29 mouse cellular contexts compared by ENCODE assay signal in the genomic region with DNA sequence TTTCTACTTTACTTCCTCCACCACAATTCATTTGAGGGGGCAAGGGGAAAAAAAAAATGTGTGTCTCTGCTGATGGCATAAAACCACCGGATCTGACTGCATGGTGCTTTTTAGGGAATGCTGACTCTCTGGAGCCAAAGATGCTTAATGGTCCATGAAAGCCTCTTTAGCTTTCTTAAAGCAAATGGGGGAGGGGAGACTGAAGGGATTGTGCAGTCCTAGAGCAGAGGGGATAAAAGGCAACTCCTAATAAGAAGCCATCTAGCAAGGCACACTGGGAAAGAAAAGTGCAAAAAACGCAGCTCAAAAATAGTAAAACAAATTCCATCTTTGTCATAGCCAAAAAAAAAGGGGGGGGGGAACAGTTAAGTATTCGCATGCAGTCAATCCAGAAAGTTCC. TPM values are rescaled to one million over a fixed set of nuclear protein-coding genes. Genes with fewer than 3 reads are reported as not detected.
DNase-seq lines count a peak whose midpoint lies in the region; ATAC-seq and TF ChIP-seq lines count a peak whose summit lies in the region.
"Had no signal": no experiment of that assay in that cellular context is flagged by ENCODE, and none has a peak within 500 bp of the region (broad histone marks: within the 10 kb centered on the region; RNA-seq: fewer than 3 reads in every experiment).

No protein-coding gene starts in this region.

- H3K4me2 ChIP-seq in embryonic facial prominence, embryonic 11.5 days (ENCODE audit: low read depth, low read length), result no peak overlapping the region
- H3K4me2 ChIP-seq in kidney, embryonic 15.5 days, result no peak overlapping the region
- no peak overlapping the region for H3K4me2 ChIP-seq in neural tube, embryonic 12.5 days (replicated peaks)
- H3K4me2 ChIP-seq: heart, embryonic 15.5 days; stomach, embryonic 15.5 days had no signal

- no peaks in the 10 kb centered on the region for H3K36me3 ChIP-seq in embryonic facial prominence, embryonic 11.5 days (replicated peaks; ENCODE audit: control insufficient read depth, insufficient read depth, low read depth, low read length)
- no peaks in the 10 kb centered on the region for H3K36me3 ChIP-seq in embryonic facial prominence, embryonic 10.5 days (replicated peaks)
- no peaks in the 10 kb centered on the region for H3K36me3 ChIP-seq in kidney, embryonic 15.5 days
- no peaks in the 10 kb centered on the region for H3K36me3 ChIP-seq in kidney, adult 2 months (ENCODE audit: control insufficient read depth, insufficient read depth, low read length)
- no peaks in the 10 kb centered on the region for H3K36me3 ChIP-seq in neural tube, embryonic 12.5 days
- H3K36me3 ChIP-seq: heart, embryonic 15.5 days; stomach, embryonic 15.5 days had no signal

- H3K4me1 ChIP-seq in embryonic facial prominence, embryonic 11.5 days (ENCODE audit: control insufficient read depth, insufficient read depth, low read length), result no peaks in the 10 kb centered on the region
- 0 out of 2 replicates have a peak, but pooled peaks cover 7% of the 10 kb centered on the region for H3K4me1 ChIP-seq in embryonic facial prominence, embryonic 10.5 days
- H3K4me1 ChIP-seq in kidney, embryonic 15.5 days, result peaks cover 6% of the 10 kb centered on the region; the same call in 1 of the 2 replicates
- no peaks in the 10 kb centered on the region for H3K4me1 ChIP-seq in kidney, adult 2 months (ENCODE audit: control insufficient read depth, insufficient read depth, low read length)
- H3K4me1 ChIP-seq in neural tube, embryonic 12.5 days, result no peaks in the 10 kb centered on the region
- H3K4me1 ChIP-seq: heart, embryonic 15.5 days; stomach, embryonic 15.5 days had no signal

- H3K27me3 ChIP-seq in embryonic facial prominence, embryonic 11.5 days (ENCODE audit: control insufficient read depth, insufficient read depth, low read length), result no peaks in the 10 kb centered on the region
- no peaks in the 10 kb centered on the region for H3K27me3 ChIP-seq in embryonic facial prominence, embryonic 10.5 days (replicated peaks; ENCODE audit: low read depth, poor library complexity, severe bottlenecking)
- H3K27me3 ChIP-seq in kidney, embryonic 15.5 days, result no peaks in the 10 kb centered on the region
- no peaks in the 10 kb centered on the region for H3K27me3 ChIP-seq in kidney, adult 2 months (replicated peaks; ENCODE audit: control insufficient read depth, insufficient read depth, low read length)
- H3K27me3 ChIP-seq in neural tube, embryonic 12.5 days (replicated peaks), result no peaks in the 10 kb centered on the region
- H3K27me3 ChIP-seq: heart, embryonic 15.5 days; megakaryocyte, embryonic 14.5 days; stomach, embryonic 15.5 days had no signal

- no peak overlapping the region for H3K27ac ChIP-seq in embryonic facial prominence, embryonic 11.5 days (replicated peaks; ENCODE audit: low read depth, low read length)
- H3K27ac ChIP-seq in embryonic facial prominence, embryonic 10.5 days (replicated peaks), result no peak overlapping the region
- H3K27ac ChIP-seq in kidney, embryonic 15.5 days, result no peak overlapping the region
- no peak overlapping the region for H3K27ac ChIP-seq in kidney, adult 2 months (ENCODE audit: insufficient read depth, low read depth, low read length)
- H3K27ac ChIP-seq in neural tube, embryonic 12.5 days, result no peak overlapping the region
- H3K27ac ChIP-seq: heart, adult 2 months; heart, embryonic 15.5 days; stomach, embryonic 15.5 days had no signal

- no peak overlapping the region for H3K4me3 ChIP-seq in embryonic facial prominence, embryonic 11.5 days (ENCODE audit: low read depth, low read length)
- no peak overlapping the region for H3K4me3 ChIP-seq in embryonic facial prominence, embryonic 10.5 days
- H3K4me3 ChIP-seq in kidney, embryonic 15.5 days (replicated peaks), result no peak overlapping the region
- H3K4me3 ChIP-seq in kidney, adult 2 months (ENCODE audit: insufficient read depth, low read depth, low read length), result no peak overlapping the region
- H3K4me3 ChIP-seq in neural tube, embryonic 12.5 days, result no peak overlapping the region
- H3K4me3 ChIP-seq: heart, adult 2 months; heart, embryonic 15.5 days; megakaryocyte, embryonic 14.5 days; myocyte; stomach, embryonic 15.5 days had no signal

- no peak overlapping the region for H3K9ac ChIP-seq in embryonic facial prominence, embryonic 11.5 days (replicated peaks; ENCODE audit: low read length)
- no peak overlapping the region for H3K9ac ChIP-seq in kidney, embryonic 15.5 days
- no peak overlapping the region for H3K9ac ChIP-seq in neural tube, embryonic 12.5 days
- H3K9ac ChIP-seq: heart, embryonic 15.5 days; stomach, embryonic 15.5 days had no signal

- no peak for TF ChIP-seq POLR2A in kidney, adult 2 months (IDR thresholded peaks at IDR 0.05; ENCODE audit: low read depth, low read length)

- no peaks in the 10 kb centered on the region for H3K9me3 ChIP-seq in embryonic facial prominence, embryonic 11.5 days (replicated peaks; ENCODE audit: control insufficient read depth, low read length)
- H3K9me3 ChIP-seq in embryonic facial prominence, embryonic 10.5 days, result no peaks in the 10 kb centered on the region
- H3K9me3 ChIP-seq in kidney, embryonic 15.5 days (replicated peaks), result no peaks in the 10 kb centered on the region
- H3K9me3 ChIP-seq in neural tube, embryonic 12.5 days, result no peaks in the 10 kb centered on the region
- H3K9me3 ChIP-seq: heart, embryonic 15.5 days; megakaryocyte, embryonic 14.5 days; stomach, embryonic 15.5 days had no signal

- DNase-seq in embryonic facial prominence, embryonic 11.5 days (ENCODE audit: low spot score), result peak; percentile 27
- DNase-seq in embryonic facial prominence, embryonic 10.5 days (ENCODE audit: low spot score), result no peak
- DNase-seq in kidney, adult 2 months, result no peak
- DNase-seq in neural tube, embryonic 10.5 days (ENCODE audit: extremely low spot score, low spot score), result no peak
- DNase-seq in adrenal gland, postnatal 14 days, result no peak
- no peak for DNase-seq in natural killer cell, adult 2 months (ENCODE audit: low spot score in 2 of 2)
- DNase-seq: adrenal gland, adult 2 months; cerebellum, adult 9-11 months; gastrocnemius, postnatal 25 days; heart, adult 2 months; heart, postnatal 4 days; kidney, postnatal 36 days; liver; lung, postnatal 14 days; right cerebral cortex, postnatal 14 days; thymus, adult 18-20 months; thymus, postnatal 4 days had no signal

- no peak for ATAC-seq in embryonic facial prominence, embryonic 11.5 days (replicated peaks; ENCODE audit: insufficient number of reproducible peaks, low FRiP score, low TSS enrichment, low read depth)
- ATAC-seq in kidney, embryonic 15.5 days (replicated peaks; ENCODE audit: low FRiP score), result peak; percentile 82
- ATAC-seq in neural tube, embryonic 12.5 days (ENCODE audit: low FRiP score, low read depth), result peak; percentile 62
- ATAC-seq: forebrain, embryonic 16.5 days had no signal

- TF ChIP-seq CTCF in kidney, adult 2 months (conservative IDR thresholded peaks at IDR 0.05; ENCODE audit: insufficient read depth, insufficient read length, low read depth, low read length), result no peak

- 42% methylated on average over 3 of the region's 3 CpGs for WGBS in embryonic facial prominence, embryonic 11.5 days
- WGBS in embryonic facial prominence, embryonic 10.5 days, result 39% methylated on average over 3 of the region's 3 CpGs
- 27% methylated on average over 3 of the region's 3 CpGs for WGBS in kidney, embryonic 15.5 days
- 35% methylated on average over 3 of the region's 3 CpGs for WGBS in kidney, adult 2 months
- WGBS in neural tube, embryonic 12.5 days, result 24% methylated on average over 3 of the region's 3 CpGs

RNA-seq across cellular contexts. Expression of a gene that starts 2.9 kb away (rescaled TPM):
- 0.11 TPM in 1 of 2 replicates, not detected in the other for polyA plus RNA-seq in embryonic facial prominence, embryonic 11.5 days (2014; fragmentation: Nextera tagmentation; extraction: Ambion mirVana)
- not detected in 2 replicates for polyA plus RNA-seq in embryonic facial prominence, embryonic 10.5 days (2016; fragmentation: Nextera tagmentation; extraction: Ambion mirVana)
- 0.22 and 0.23 TPM in 2 replicates for polyA plus RNA-seq in kidney, embryonic 15.5 days (2015; fragmentation: Nextera tagmentation; extraction: Ambion mirVana)
- not detected in 2 replicates for polyA plus RNA-seq in kidney, adult 2 months (2012; rRNA removed)
- 0.20 and 0.25 TPM in 2 replicates for polyA plus RNA-seq in neural tube, embryonic 12.5 days (2016; fragmentation: Nextera tagmentation; extraction: Ambion mirVana)
- total RNA-seq in adrenal gland, postnatal 14 days (2021), result not detected in 2 replicates
- total RNA-seq: adrenal gland, adult 2 months; gastrocnemius, postnatal 25 days; heart, adult 2 months; heart, postnatal 4 days; left cerebral cortex, adult 18-20 months; left cerebral cortex, postnatal 36 days had no signal
- polyA plus RNA-seq: adrenal gland, adult 2 months; heart, adult 2 months; heart, embryonic 15.5 days; intestine, embryonic 14.5 days; liver, embryonic 16.5 days; myocyte; spleen, adult 2 months; stomach, embryonic 15.5 days had no signal
